Mouse (Mus musculus): ENCODE results near the gene Orai1.

GRCm38 (mm10) chr5:122993811-122994210 lies 21.1 kb upstream of the Orai1 start:
- TF ChIP-seq POLR2A (IDR thresholded peaks at IDR 0.05; ENCODE audit: low read depth, low read length) (no peak), CTCF (IDR thresholded peaks at IDR 0.05; ENCODE audit: extremely low read depth, insufficient read length, insufficient replicate concordance, low read depth, low read length) (no peak)

All from small intestine, adult 2 months (tissue).